Mouse (Mus musculus) liver, embryonic 14.5 days (tissue): ENCODE results near the gene Gm10643. TPM values are rescaled to one million over a fixed set of nuclear protein-coding genes. Genes with fewer than 3 reads are reported as not detected.

Source experiments
- ATAC-seq: fragments of 200-750 bp; cut with Nextera tagmentation; 2 replicates; pipeline ENCODE4 v1.8.0; 2017; ENCODE audit warnings: moderate number of reproducible peaks, mild to moderate bottlenecking, moderate library complexity; ENCODE audit not compliant: insufficient read depth
- DNase-seq, 3 experiments: peaks; one replicate each; pipeline ENCODE4 v3.0.0-alpha.2; 2012 to 2013; ENCODE audit warnings: low read depth in 3 of 3, low spot score in 3 of 3
- H3K27ac ChIP-seq: fragments of 300-500 bp; sonication (generic); 2 replicates; pipeline ENCODE4 v1.5.1; 2014; ENCODE audit warnings: moderate library complexity, mild to moderate bottlenecking, control low read depth, inconsistent platforms
- H3K27me3 ChIP-seq: fragments of 300-500 bp; sonication (generic); 2 replicates; pipeline ENCODE4 v1.6.1; 2014; ENCODE audit warnings: mild to moderate bottlenecking, low read length, moderate library complexity; ENCODE audit not compliant: control insufficient read depth, insufficient read depth
- H3K36me3 ChIP-seq: fragments of 300-500 bp; sonication (generic); replicated peaks from 2 replicates; pipeline ENCODE4 v1.6.1; 2014; ENCODE audit warnings: low read depth; ENCODE audit not compliant: control insufficient read depth, insufficient read depth
- H3K4me1 ChIP-seq, 2 experiments: fragments of 200-500 bp in 1 of 2; fragments of 300-500 bp in 1 of 2; sonication (generic) in 1 of 2; replicated peaks; 2 replicates each; pipeline ENCODE4 v1.6.1; 2012 to 2014; ENCODE audit warnings: antibody characterized with exemption in 1 of 2, inconsistent platforms in 1 of 2, low read length in 1 of 2; ENCODE audit not compliant: control insufficient read depth in 2 of 2, insufficient read depth in 2 of 2
- H3K4me2 ChIP-seq: fragments of 300-500 bp; sonication (generic); 2 replicates; pipeline ENCODE4 v1.6.1; 2014; ENCODE audit warnings: low read depth, mild to moderate bottlenecking, control low read depth, moderate library complexity
- H3K4me3 ChIP-seq, 2 experiments: fragments of 200-500 bp in 1 of 2; fragments of 300-500 bp in 1 of 2; sonication (generic) in 1 of 2; 2 replicates each; pipeline ENCODE4 v1.5.1; 2012 to 2014; ENCODE audit warnings: low read depth in 2 of 2, low read length in 2 of 2, mild to moderate bottlenecking in 2 of 2, control low read depth in 1 of 2, inconsistent platforms in 1 of 2, moderate library complexity in 1 of 2; ENCODE audit not compliant: insufficient read depth in 1 of 2
- H3K9ac ChIP-seq: fragments of 300-500 bp; sonication (generic); replicated peaks from 2 replicates; pipeline ENCODE4 v1.6.1; 2014; ENCODE audit warnings: mild to moderate bottlenecking, control low read depth, moderate library complexity
- H3K9me3 ChIP-seq: fragments of 300-500 bp; sonication (generic); 2 replicates; pipeline ENCODE4 v1.6.1; 2016; ENCODE audit warnings: low read length, mixed read lengths; ENCODE audit not compliant: control insufficient read depth
- CTCF ChIP-seq: IDR thresholded peaks from 2 replicates; pipeline ENCODE4 v1.5.1; 2016; ENCODE audit warnings: antibody characterized with exemption, low read depth, control low read depth
- EP300 ChIP-seq: IDR thresholded peaks from 2 replicates; pipeline ENCODE4 v1.6.1; 2016; ENCODE audit warnings: antibody characterized with exemption, low read depth
- WGBS: fragments of 180-500 bp; shearing (Covaris S2); extraction: QIAGEN DNeasy Blood & Tissue Kit; methylation state at CpG from one replicate; pipeline ENCODE4 v1.1.7; 2014; ENCODE audit not compliant: insufficient replicate concordance; 5-methylcytosine and 5-hydroxymethylcytosine counted together
- polyA plus RNA-seq, 2 experiments: library from polyadenylated mRNA; depleted of rRNA in 1 of 2; stranded (reverse) in 1 of 2; unstranded in 1 of 2; fragments of >200 nt; fragmentation: Nextera tagmentation in 1 of 2; extraction: Ambion mirVana in 1 of 2; gene quantifications; 2 replicates each; pipeline versions ENCODE4 v1.2.1 to v1.2.3; 2012 to 2014

Gm10643 gene
- polyA plus RNA-seq, 2 experiments, result 0.22 TPM; not detected in 1

GRCm38 (mm10) chr8:84083829-84084241 is 18.9 kb upstream of the Gm10643 start:
- H3K27ac ChIP-seq, result no peak overlapping the region
- DNase-seq (no peak), ATAC-seq (peak; percentile 45; the same call in 1 of the 2 replicates)
- no peak overlapping the region for H3K4me2 ChIP-seq
- no peak overlapping the region for H3K9ac ChIP-seq
- 67% methylated on average over 8 of the region's 8 CpGs for WGBS
- 0 out of 2 replicates have a peak, but pooled peaks have one; percentile 20 for TF ChIP-seq CTCF
- TF ChIP-seq EP300, result no peak
- H3K9me3 ChIP-seq, result no peaks in the 10 kb centered on the region
- no peaks in the 10 kb centered on the region for H3K27me3 ChIP-seq
- H3K36me3 ChIP-seq, result no peaks in the 10 kb centered on the region; the same call in 1 of the 2 replicates
- H3K4me3 ChIP-seq, result no peak overlapping the region
- no peaks in the 10 kb centered on the region for H3K4me1 ChIP-seq

- Histone ChIP-seq H3K4me2 (no peak overlapping the region), H3K36me3 (no peaks in the 10 kb centered on the region; the same call in 1 of the 2 replicates), H3K27me3 (no peaks in the 10 kb centered on the region), H3K9ac (no peak overlapping the region), H3K9me3 (no peaks in the 10 kb centered on the region), H3K4me3 (no peak overlapping the region), H3K4me1 (no peaks in the 10 kb centered on the region), H3K27ac (no peak overlapping the region)
- TF ChIP-seq EP300 (no peak), CTCF (no peak)
- WGBS, result 64% methylated on average over 5 of the region's 5 CpGs
- DNase-seq (no peak), ATAC-seq (no peak)
These were observed 14.3 kb upstream of the Gm10643 start for GRCm38 (mm10) chr8:84079206-84079605.

- no peak overlapping the region for H3K4me2 ChIP-seq
- no peak overlapping the region for H3K27ac ChIP-seq
- 84% methylated on average over 3 of the region's 3 CpGs for WGBS
- no peaks in the 10 kb centered on the region for H3K27me3 ChIP-seq
- H3K4me3 ChIP-seq, result no peak overlapping the region
- H3K36me3 ChIP-seq, result no peaks in the 10 kb centered on the region
- DNase-seq (no peak), ATAC-seq (no peak)
- no peak overlapping the region for H3K9ac ChIP-seq
- H3K9me3 ChIP-seq, result no peaks in the 10 kb centered on the region
- no peaks in the 10 kb centered on the region for H3K4me1 ChIP-seq
- no peak for TF ChIP-seq EP300
- TF ChIP-seq CTCF, result no peak
These were observed 11.9 kb upstream of the Gm10643 start for GRCm38 (mm10) chr8:84076849-84077248.

GRCm38 (mm10) chr8:84076412-84076811 is 11.5 kb upstream of the Gm10643 start:
- Histone ChIP-seq H3K9me3 (no peaks in the 10 kb centered on the region), H3K36me3 (no peaks in the 10 kb centered on the region), H3K4me3 (no peak overlapping the region), H3K4me2 (no peak overlapping the region), H3K4me1 (no peaks in the 10 kb centered on the region), H3K9ac (no peak overlapping the region), H3K27ac (no peak overlapping the region), H3K27me3 (no peaks in the 10 kb centered on the region)
- ATAC-seq (no peak), DNase-seq (no peak)
- TF ChIP-seq EP300, result no peak
- TF ChIP-seq CTCF, result no peak
- WGBS, result 31% methylated on average over 1 of the region's 1 CpGs

GRCm38 (mm10) chr8:84073230-84073976 is 8.5 kb upstream of the Gm10643 start:
- Histone ChIP-seq H3K36me3 (no peaks in the 10 kb centered on the region), H3K27ac (no peak overlapping the region), H3K4me2 (no peak overlapping the region), H3K4me1 (peaks cover 0 to 9% of the 10 kb centered on the region in 2 experiments), H3K9me3 (no peaks in the 10 kb centered on the region), H3K4me3 (no peak overlapping the region), H3K27me3 (no peaks in the 10 kb centered on the region), H3K9ac (no peak overlapping the region)
- DNase-seq, result no peak
- no peak for ATAC-seq
- no peak for TF ChIP-seq EP300
- TF ChIP-seq CTCF, result no peak
- WGBS, result 72% methylated on average over 10 of the region's 10 CpGs
